Mouse (Mus musculus) olfactory bulb, adult 2 months (tissue): ENCODE measurements at regions not wholly inside any gene's neighbourhood (a gene's known extent, or its start where the extent isn't known, plus 50 kb on each side); places are given as distances from the start of the nearest gene placed in this dataset.

Experiments used
- H3K27ac ChIP-seq: fragments of 200-500 bp; 2 replicates; pipeline ENCODE4 v1.5.1; 2012; ENCODE audit warnings: low read depth, low read length; ENCODE audit not compliant: insufficient read depth
- H3K4me1 ChIP-seq: fragments of 200-500 bp; 2 replicates; pipeline ENCODE4 v1.6.1; 2012; ENCODE audit warnings: low read length; ENCODE audit not compliant: control insufficient read depth, insufficient read depth
- H3K4me3 ChIP-seq: fragments of 200-500 bp; 2 replicates; pipeline ENCODE4 v1.5.1; 2012; ENCODE audit warnings: mild to moderate bottlenecking, low read depth, low read length, moderate library complexity; ENCODE audit not compliant: insufficient read depth
- CTCF ChIP-seq: fragments of 200-500 bp; IDR thresholded peaks from 2 replicates; pipeline ENCODE4 v1.5.1; 2012; ENCODE audit warnings: low read depth, mild to moderate bottlenecking, low read length, moderate library complexity; ENCODE audit not compliant: insufficient read depth
- POLR2A ChIP-seq: fragments of 200-500 bp; IDR thresholded peaks from 2 replicates; pipeline ENCODE4 v1.6.1; 2012; ENCODE audit warnings: mild to moderate bottlenecking, low read depth, low read length, moderate library complexity; ENCODE audit not compliant: insufficient read depth
- WGBS: fragments of 180-500 bp; shearing (Covaris S2); methylation state at CpG from one replicate; pipeline ENCODE4 v1.1.7; 2018; 5-methylcytosine and 5-hydroxymethylcytosine counted together

DNA sequence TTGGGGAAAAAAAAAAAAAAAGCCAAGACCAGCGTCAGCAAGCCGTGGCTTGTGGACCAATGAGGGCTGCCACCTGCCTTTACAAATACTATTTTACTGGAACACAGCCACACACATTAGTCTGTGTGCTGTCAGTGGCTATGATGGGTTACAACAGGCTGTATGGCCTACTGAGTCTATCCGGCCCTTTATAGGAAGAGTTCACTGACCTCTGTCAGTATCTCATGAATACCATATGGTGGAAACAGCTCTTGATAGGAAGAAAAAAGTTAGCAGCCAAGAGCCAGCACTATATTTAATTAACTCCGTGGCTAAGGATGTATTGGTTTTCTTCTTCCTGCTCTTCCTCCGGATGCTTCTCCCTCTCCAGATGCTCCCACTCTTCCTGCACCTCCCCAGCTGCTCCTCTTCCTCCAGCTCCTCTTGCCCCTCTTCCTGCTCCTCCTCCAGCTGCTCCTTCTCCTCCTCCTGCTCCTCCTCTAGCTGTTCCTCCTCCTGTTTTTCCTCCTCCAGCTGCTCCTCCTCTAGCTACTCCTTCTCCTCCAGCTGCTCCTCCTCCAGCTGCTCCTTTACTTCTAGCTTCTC, 142.2 kb downstream of the Zbtb18 start:
- no peak overlapping the region for H3K27ac ChIP-seq
- TF ChIP-seq CTCF (no peak), POLR2A (no peak)
- WGBS, result 89% methylated on average over 5 of the region's 5 CpGs
- H3K4me1 ChIP-seq, result no peaks in the 10 kb centered on the region
- no peak overlapping the region for H3K4me3 ChIP-seq

DNA sequence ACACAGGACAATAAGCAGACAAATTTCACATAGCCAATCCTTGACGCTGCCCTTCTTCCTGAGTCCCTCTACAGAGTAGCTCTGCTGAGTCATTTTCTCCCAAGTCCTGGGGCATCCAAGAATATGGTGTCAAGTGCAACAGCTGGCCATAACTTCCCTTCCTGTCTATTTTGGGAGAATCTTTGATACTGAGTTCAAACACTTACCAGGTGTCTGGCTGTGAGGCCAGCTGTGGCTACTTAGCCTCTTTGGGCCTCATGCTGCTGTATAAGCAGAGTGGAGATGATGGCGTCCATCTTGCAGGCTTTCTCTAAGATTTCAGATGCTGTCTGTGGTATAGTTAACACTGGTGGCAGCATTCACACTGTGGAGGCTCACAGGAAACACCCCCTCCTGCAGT, 143.2 kb downstream of the Zbtb18 start:
- H3K4me1 ChIP-seq, result no peaks in the 10 kb centered on the region
- no peak overlapping the region for H3K27ac ChIP-seq
- WGBS, result 93% methylated on average over 2 of the region's 2 CpGs
- H3K4me3 ChIP-seq, result no peak overlapping the region
- no peak for TF ChIP-seq CTCF
- no peak for TF ChIP-seq POLR2A

DNA sequence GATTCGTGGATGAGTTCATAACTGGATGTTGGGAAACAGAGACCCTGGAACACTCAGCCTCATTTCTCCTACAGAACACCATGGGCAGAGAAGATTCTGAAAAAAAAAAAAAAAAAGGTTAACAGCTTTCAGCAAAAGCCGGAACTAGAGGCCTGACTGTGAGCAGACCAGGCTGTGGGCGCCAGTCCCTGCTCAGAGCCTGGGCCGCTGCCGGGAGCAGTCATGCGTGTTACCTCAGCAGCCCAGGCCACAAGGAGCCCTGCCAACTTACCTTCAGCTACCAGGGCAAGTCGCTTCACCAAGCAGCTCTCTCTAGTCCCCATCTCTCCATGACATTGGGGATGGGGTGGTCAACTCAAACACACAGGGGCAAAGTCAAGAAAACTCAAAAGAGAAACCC, 140.6 kb upstream of the 1700016C15Rik start:
- Histone ChIP-seq H3K4me1 (no peaks in the 10 kb centered on the region; the same call in 1 of the 2 replicates), H3K27ac (no peak overlapping the region), H3K4me3 (no peak overlapping the region)
- WGBS, result 93% methylated on average over 7 of the region's 7 CpGs
- TF ChIP-seq POLR2A (no peak), CTCF (no peak)

DNA sequence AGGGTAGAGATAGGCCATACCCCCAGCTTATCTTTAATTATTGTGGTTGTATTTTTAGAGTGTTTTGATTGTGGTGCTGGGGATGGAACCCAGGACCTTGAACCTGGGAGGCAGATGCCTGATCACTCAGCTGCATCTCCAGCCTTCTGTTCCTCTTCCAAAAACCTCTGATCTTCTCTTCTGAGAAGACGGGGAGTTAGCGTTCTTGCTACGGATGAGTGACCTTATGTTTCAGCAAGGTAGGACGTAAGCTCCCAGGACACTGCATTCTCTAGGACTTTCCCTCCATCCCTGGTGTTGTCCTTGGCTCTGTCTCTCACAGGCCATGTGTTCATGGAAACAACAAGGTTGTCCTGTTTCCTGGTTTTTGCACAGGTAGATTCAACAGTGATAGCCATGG, 140.0 kb upstream of the 1700016C15Rik start:
- H3K27ac ChIP-seq, result no peak overlapping the region
- no peaks in the 10 kb centered on the region; the same call in 1 of the 2 replicates for H3K4me1 ChIP-seq
- WGBS, result over 99% methylated on average over 4 of the region's 4 CpGs
- H3K4me3 ChIP-seq, result no peak overlapping the region
- TF ChIP-seq POLR2A, result no peak
- TF ChIP-seq CTCF, result no peak

DNA sequence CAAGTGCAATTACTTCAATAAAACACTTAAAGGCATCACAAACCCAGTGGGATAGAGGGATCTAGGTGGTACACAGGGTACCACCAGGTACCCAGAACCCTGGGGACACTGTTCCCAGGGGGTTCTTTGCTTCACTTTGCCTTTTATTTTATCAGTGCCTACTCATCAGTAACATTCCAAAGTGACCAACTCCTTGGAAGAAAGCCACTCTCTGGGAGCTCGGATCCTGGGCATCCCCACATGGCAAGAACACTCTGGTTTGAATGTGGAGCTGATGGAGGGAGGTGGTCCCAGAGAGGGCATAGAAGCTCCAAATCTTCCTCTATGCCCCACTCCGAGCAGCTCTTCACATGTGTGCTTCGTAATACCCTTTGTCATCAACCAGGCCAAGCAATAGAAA, 137.9 kb upstream of the 1700016C15Rik start:
- Histone ChIP-seq H3K4me3 (no peak overlapping the region), H3K27ac (no peak overlapping the region), H3K4me1 (no peaks in the 10 kb centered on the region; the same call in 1 of the 2 replicates)
- WGBS, result 96% methylated on average over 3 of the region's 3 CpGs
- TF ChIP-seq POLR2A (no peak), CTCF (no peak)

DNA sequence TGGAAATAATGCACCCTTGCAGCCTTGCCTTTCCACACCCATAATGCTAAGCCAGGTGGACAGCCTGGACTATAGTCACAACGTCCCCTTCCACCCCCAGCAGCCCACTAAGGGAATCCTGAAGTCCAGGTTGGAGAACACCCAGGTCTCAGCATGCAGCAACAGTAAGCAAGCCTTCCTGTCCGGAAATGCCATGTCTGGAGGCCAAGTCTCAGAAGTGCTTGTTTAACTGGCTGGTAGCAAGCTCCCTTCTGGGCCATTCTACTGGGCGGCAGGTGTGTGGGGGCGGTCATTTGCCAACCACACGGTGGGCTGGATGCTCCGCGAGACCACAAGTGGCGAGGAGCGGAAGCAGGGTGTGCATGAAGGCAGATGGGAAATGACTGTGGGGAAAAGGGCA, 137.3 kb upstream of the 1700016C15Rik start:
- no peak overlapping the region for H3K4me3 ChIP-seq
- 95% methylated on average over 9 of the region's 9 CpGs for WGBS
- H3K27ac ChIP-seq, result no peak overlapping the region
- no peak for TF ChIP-seq POLR2A
- no peak for TF ChIP-seq CTCF
- no peaks in the 10 kb centered on the region; the same call in 1 of the 2 replicates for H3K4me1 ChIP-seq

DNA sequence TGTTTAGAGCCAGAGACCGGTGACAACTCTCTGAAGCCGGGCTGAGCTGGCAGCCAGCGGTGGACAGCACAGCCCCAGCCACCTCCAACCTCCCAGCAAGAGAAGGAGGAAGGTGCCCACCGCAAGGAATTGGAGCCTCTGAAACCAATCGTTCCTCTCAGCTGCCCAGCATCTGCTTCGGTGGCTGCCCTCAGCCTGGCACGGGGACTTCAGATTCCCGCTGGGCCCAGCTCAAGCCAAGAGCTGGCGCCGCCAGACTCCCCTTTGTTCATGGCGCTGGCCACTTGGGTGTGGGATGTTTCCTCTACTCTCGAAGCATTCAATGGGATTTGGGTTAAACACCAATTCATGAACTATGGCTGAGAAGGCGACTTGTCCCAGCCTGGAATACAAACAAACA, 135.3 kb upstream of the 1700016C15Rik start:
- WGBS, result 61% methylated on average over 13 of the region's 13 CpGs
- TF ChIP-seq CTCF (no peak), POLR2A (no peak)
- no peak overlapping the region for H3K4me3 ChIP-seq
- H3K27ac ChIP-seq, result no peak overlapping the region
- H3K4me1 ChIP-seq, result no peaks in the 10 kb centered on the region; the same call in 1 of the 2 replicates

DNA sequence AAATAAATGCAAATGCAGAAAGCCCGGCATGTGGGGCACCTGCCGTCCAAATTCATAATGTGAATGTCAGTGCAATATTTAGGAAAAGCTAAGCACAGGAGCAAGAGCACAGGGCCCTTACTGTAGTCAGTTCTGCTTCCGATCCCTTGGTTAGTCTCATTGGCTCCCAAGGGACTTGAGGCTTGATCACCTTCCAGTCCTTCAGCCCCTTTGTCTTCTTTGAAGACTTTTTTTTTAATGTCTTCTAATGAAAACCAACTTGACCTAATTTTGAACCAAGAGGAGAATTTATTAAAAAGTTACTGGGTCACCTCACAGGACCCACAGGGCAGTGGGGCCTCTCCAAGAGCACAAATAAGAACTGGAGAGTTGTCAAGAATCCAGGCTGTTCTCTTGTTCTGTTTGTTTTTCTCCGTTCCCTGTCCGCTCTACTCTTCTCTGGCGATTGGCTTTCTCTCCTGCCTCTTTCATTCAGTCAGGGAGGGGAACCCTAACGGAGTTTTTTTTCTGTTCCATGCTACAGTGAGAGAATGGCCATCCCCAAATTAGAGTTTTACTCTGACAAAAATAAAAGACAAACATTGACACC, 134.2 kb upstream of the 1700016C15Rik start:
- WGBS, result 57% methylated on average over 7 of the region's 7 CpGs
- Histone ChIP-seq H3K27ac (no peak overlapping the region), H3K4me1 (no peaks in the 10 kb centered on the region; the same call in 1 of the 2 replicates), H3K4me3 (no peak overlapping the region)
- TF ChIP-seq POLR2A, result no peak
- TF ChIP-seq CTCF, result no peak

DNA sequence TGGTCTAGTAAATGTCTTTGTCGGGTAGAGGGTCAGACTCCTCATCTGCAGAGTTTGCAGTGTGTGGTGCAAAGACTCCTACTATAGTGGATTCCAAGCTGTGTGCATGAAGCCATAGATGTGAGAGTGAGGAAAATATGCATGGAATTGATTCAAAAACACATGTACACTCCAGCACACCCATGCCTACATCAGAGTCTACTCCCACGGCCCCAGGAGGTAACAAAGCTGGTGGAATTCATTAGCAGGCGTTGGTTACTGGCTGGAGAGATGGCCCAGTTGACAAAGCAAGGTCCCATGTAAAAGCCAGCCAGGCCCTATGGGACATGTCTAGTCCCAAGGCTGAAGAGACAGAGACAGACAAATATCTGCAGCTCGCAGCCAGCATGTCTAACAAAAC, 132.6 kb upstream of the 1700016C15Rik start:
- H3K4me3 ChIP-seq, result no peak overlapping the region
- H3K27ac ChIP-seq, result no peak overlapping the region
- whole genome bisulfite sequencing, result 94% methylated on average over 4 of the region's 4 CpGs
- H3K4me1 ChIP-seq, result no peaks in the 10 kb centered on the region; the same call in 1 of the 2 replicates
- TF ChIP-seq POLR2A (no peak), CTCF (no peak)
